Mouse (Mus musculus) spleen, postnatal 36 days (tissue): ENCODE measurements around the gene Ttc7b.

Experiments used
- DNase-seq, 2 experiments: peaks; one replicate each; pipeline ENCODE4 v3.0.0; 2022; ENCODE audit warnings: low spot score in 2 of 2, mixed read lengths in 1 of 2

Ttc7b gene

DNA sequence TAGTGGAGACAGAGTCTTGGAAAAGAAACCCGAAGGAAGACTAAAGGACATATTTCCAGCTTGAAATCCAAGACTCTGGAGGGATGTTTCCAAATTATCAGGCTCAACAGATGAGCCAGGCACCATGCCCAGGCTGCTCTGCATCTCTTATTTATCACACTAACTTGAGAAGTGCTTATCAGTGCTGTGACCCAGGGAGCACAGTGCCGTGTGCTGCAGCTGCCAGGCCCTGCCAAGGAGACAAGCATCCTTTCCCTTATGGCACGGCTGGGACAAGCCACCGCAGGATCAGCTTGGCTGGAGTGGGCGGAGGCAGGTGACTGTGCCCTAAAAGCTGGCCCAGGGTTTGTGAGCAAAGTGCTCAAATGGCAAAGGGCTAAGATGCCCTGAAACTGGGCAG, 184.4 kb downstream of the Ttc7b start:
- no peak for DNase-seq

DNA sequence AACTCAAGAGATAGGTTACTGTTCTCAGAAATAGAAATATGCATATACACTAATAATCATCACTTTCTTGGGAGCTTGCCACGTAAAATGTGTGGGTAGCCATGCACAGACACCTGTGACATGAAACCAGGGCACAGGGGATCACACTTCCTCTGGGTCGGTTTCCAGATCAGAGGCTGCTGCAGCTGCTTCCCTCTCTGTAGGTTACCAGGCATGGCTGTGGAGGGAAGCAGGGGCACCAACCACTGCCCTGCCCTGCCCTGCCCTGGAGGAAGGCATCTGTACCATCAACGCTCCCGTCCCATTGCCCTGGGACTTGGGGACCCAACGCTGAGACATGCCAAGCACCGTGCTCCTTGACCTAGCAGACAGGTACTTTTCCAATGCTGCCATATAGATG, 188.8 kb downstream of the Ttc7b start:
- no peak for DNase-seq

DNA sequence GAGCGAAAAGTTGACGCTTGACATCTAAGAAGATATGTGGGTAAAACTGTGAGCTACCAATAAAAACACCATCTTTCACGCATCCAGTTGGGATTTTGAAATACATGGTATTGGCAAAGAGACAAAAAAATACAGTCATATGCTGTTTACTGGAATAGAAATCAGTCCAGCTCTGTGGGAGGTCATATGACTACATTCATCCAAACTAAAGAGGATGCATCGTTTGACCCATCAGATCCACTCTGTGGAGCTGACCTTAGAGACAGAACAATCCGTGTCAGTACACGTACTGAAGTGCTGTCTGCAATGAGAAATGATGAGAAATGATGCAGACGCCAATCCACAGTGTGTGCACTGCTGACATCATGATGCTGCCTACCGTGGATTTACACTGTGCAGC, 190.4 kb downstream of the Ttc7b start:
- no peak for DNase-seq

DNA sequence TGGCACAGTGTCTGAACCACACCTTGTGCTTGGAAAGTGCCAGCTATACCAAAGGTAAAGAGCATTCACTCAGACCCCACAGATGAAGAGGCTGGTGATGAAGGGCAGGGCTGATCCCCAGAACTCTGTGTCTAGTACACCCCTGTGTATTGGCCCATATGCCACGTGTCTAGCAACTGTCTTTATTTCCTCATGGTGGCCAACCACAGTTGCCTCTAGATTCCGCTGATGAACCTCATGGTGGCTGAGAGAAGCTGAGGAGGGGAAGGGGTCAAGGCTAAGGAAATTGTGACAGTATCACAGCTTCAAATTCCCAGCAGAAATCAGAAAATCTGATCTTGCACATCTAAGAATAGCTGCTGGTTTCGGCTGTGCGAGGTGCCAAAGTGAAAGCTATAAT, 191.6 kb downstream of the Ttc7b start:
- DNase-seq: no peak

DNA sequence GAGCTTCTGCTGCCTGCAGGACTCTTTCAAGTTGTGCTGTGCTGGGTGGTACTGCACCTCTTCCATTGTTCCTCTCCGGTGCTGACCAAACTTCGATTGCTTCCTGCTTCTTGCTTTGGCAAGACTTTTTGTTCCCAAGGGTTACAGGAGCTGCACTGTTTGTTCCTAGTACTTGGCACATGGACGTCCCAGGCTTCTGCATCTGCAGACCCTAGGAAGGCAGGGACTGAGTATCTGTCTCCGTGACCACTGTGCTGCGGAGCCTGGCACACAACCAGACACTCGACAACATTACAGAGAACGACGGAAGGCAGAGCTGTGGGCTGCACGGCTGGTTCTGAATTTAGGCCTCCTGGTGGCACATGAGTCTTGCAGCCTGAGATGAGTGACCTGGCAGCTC, 192.1 kb downstream of the Ttc7b start:
- DNase-seq: no peak

DNA sequence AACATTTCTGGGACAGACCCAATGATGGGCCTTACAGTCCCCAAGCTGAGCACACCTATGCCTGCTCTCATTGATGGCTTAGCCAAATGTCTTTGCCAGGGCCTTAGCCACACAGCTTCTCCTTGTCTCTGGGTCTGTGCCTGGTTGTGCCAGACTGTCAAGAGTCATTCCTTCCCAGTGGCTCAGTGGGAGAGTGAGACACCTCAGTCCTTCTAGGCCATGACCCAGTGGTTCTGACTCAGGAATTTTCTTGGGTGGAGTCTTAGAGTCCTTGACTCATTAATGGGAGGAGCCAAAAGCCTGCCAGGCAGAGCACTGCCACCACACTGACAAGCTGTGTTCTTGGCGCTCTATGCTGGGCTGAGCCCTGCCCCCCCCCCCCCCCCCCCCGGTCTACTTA, 193.9 kb downstream of the Ttc7b start:
- DNase-seq: no peak

DNA sequence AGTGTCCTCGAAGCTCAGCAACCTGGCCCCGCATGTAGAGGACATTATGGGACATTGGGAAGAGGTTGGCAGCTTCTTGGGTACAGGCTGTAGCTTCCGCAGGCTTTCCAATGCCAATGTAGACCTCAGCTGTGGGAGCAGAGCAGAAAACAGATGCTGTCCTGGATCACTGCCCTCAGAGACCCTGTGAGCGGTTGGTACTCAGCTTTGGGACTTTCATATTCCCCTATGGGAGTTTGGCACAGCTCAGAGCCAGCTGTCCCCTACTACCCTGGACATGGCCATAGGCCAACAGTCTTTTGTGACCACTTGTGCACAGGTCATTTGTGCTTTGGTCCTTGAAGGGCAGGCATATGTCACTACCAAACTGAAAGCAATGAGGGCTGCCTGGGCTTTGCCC, 195.0 kb downstream of the Ttc7b start:
- DNase-seq: no peak

DNA sequence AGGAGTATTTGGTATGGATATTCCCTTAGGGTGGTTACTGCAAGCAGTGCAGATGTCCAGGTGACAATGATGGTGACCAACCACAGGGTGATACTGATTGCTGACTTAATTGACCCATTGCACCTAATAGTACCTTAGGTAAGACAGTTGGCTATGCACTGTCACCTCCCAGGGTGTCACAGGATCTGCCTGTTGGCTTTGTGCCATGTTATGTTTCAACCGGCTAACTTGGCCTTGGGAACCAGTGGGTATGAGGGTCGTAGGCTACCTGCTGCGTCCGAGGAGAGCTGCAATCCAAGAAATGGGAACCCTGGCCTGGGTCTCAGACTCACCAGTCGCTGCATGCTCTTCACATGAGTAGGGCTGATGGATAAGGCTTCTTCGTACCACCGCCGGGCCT, 195.4 kb downstream of the Ttc7b start:
- DNase-seq: no peak

DNA sequence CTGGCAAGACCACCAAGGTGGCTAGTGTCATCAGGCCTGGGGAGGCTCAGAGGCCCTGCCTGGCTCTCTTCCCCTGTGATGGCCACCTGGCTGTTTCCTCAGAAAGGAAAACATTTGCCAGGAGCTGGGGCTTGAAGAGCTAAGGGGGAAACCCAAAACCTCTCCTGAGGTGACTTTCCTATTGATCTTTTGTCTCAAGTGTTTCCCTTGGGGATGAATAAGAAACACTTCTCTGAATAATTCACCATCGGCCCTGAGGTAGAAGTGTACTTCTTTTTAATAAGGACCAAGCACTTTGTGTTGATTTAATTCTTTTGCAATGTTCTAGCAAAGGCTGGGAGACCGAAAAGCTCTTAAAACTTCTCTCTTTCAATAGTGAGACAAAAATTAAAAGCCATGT, 197.0 kb downstream of the Ttc7b start:
- no peak for DNase-seq

DNA sequence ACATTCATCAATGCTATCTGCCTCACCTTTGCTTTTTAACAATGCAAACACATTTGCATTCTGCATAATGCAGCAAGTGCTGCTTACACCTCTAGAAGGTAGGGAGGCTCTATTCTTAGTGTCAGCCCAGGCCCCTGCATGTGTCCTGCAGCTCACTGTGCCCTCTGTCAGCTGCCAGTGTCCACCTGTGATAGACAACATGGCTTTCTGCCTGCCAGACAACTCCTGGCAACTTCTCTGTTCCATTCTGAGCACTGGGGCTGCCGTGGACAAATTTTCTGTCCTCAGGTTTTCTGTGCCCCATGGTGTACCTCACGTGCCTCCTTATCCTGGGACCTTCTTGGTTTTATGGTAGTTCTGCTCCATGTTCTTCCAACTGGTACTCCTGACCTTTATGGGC, 198.4 kb downstream of the Ttc7b start:
- no peak for DNase-seq

DNA sequence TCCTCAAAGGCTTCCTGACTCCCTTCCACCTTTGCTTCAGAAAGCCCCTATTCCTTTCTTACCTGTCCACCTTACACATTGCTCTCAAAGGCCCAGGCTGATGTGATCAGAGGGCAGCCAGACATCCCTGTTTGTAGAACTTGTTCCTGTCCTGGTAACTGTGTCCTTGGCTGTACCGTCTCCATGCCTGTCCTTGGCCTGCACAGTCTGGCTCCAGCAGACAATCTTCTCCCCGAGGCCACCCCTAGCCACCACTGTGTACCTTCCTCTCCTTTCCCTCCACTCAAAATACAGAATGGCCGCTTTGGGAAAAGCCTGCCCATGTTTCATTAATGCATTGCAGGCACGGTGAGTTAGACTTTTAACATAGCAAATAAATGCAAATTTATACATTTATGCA, 199.1 kb downstream of the Ttc7b start:
- DNase-seq: no peak

DNA sequence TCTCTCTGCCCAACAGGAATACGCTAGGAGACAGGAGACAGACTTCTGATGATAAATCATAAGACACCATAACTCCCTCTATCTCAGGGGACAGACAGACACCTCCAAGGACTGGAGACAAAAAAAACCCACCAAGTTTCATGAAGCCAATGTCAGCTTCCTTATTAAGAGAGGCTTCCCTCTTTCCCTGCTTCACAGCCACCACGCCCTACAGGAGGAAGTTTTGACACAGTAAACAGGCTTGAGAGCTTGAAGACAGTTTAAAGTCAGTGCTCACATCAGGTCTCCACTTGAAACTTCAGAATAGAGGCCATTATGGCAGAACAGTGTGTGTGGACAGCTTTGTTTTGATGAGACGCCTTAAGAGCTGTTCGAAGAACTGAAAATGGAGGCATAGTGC, 200.9 kb downstream of the Ttc7b start:
- DNase-seq: no peak

DNA sequence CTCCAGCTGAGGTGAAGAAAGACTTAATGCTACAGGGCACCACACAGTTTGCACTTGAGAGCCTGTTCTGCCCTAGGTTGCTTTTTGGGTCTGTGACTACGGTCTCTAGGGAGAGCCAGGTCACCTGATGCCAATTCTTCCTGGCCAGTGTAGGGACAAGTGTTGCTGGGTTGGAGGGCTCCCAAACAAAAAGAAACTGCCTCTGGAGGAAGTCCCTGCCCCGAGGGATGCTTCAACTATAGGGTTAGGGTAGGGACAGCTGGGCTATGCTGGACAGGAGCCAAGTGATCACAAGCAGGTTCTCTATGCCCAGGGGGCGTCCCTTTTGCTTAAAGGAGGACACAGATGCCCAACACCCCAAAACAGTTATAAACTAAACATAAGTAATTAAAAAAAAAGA, 202.7 kb downstream of the Ttc7b start:
- DNase-seq: peak; percentile 35 to 38

DNA sequence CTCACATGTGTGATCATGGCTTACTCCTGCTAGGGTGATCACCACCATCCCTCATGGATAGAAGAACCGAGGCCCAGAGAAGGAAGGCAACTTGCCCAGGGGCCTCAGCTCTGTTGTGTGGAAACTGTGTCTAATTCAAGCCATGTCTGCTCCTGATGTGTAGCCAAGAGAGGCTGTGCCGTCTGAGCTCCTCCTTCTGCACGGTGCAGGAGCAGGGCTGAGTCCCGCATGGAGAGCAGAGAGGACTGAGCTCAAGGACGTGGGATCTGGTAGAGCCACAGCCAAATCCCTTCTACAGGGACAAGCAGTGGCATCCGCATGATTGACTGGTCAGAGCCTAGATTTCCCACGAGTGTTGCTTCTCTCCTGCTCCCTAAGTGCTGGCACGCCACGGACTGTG, 204.5 kb downstream of the Ttc7b start:
- no peak for DNase-seq

DNA sequence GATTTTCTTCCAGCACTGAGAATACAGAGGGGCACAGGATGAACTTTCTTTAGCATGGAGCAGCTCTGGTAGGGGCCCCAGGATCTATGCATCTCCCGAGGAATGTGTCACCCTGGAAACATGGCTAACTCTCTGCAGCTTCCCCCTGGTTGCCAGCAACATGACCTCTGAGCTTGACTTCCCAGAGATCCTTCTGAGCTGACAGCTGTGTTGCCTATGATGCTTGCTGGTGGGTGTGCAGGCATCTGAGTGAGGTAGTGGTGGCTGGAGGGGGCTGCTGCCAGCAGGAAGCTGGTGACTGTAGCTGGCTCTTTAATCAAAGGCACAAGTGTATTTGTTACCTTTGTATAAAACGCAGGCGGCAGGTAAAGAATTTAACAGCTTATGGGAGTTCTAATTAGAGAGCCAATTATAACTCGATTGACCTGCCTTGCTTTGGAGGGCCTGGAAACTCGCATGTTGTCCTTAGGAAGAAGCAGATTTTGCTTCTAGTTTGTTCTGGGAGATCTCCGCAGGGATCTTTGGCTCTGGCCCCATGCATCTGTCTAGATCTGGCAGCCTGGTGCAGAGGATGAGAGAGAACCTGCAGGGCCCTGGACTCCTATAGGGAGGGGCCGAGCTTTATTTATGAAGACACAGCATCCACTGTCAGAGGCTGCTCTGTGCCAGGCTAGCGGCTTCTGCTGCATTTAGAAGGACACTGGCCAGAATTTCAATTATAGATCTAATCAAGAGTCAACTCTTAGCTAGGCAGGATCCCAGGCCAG, 205.3 kb downstream of the Ttc7b start:
- DNase-seq: no peak

DNA sequence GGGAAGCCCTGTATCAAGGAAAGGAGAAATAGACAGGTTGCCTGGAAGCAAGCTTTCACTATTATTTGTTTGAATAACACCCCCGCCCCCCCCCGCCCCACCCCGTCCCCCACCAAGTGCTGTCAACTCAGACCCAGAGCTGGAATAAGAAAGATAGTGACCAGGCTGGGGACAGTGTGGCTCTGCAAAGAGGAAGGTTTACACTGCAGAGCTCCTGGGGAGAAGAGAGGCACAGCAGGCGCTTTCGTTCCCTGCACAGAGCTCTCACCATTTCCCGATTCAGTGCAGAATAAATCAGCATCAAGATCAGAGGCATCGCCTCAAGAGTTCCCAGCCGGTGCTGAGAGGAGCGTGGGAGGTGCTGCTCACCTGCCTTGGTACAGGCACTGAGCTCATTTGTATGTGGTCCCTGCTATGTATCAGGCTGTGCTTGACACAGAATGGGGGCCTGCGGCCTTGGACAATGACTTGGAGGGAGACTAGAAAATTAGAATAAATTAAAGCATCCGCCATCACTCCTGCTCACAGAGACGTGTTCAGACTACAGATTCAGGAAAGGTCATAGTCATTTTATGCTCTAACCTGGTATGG, 206.7 kb downstream of the Ttc7b start:
- DNase-seq: no peak

DNA sequence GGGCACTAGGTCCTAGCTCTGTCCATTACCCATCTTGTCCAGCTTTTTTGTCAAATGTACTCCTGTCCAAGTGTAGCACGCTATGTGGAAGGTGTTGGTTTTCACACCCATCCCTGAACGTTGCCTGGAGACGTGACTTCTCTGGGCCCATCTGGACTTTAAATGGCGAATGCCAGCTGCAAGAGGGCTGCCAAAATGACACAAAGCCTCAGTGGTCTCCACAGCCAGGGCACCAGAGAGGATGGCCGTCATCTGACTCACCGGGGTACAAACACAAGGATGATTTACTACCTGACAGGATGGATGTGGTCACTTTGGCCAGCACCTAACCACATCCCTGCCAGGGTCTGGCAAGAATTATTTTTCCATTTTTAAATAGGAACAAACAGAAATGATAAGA, 207.4 kb downstream of the Ttc7b start:
- no peak for DNase-seq

DNA sequence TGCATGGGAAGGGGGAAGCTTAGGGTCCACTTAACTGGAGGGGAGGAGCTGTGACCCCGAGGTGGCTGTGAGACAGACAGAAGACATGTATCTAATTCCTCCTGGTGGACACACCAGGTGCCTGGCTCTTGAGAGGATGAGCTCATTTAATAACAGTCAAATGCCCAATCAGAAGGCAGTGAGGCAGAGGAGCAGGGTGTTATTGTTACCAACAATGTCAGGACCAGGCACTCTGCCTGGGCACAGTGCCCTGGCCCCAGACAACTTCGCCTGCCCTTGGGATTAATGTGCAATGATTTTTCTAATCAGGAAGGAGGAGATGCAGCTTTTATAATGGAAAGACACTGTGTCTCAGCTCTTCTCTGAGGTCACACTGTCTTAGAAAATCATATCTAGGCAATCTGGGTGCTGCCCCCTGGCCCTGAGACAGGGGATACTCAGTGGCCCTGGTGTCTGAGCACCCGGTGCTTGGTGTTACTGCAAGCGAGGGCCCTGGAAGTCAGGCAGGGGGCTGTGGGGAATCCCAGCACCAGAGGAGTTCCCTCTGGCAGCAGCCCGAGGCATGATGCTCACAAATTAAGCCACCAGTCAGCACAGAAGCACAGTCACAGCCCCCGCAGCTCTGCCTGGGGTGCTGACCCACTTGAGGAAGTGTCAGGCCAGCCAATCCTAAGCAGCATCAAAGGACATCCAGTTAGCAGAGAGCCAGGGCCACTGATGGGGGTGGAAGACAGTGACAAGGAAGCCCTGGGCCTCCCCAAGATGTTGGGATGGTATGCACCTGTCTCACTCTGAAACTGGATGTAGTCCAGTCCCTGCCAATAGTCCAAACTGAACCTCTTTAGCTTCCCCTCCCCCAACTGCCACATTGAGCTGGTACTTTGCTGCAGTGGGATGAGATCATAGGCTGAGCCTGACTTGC, 209.9 kb downstream of the Ttc7b start:
- no peak for DNase-seq

DNA sequence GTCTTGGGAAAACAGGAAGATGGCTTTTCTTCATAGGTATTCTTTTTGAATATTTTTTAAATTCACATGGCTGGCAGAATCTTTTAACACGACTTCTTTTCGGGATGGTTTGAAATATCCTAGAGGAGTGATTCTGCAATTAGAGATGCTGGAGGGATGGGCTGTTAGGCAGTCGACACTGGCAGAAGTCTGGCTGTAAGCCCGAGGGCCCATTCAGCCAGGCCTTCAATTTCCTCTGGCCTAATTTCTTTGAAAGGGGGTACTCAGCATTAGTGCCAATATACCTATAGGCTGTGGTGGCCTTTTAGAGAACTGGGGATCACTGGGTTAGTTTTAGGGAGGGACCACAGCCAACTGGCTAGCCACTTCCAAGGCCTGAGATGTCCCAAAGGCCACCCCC, 211.4 kb downstream of the Ttc7b start:
- DNase-seq: no peak

DNA sequence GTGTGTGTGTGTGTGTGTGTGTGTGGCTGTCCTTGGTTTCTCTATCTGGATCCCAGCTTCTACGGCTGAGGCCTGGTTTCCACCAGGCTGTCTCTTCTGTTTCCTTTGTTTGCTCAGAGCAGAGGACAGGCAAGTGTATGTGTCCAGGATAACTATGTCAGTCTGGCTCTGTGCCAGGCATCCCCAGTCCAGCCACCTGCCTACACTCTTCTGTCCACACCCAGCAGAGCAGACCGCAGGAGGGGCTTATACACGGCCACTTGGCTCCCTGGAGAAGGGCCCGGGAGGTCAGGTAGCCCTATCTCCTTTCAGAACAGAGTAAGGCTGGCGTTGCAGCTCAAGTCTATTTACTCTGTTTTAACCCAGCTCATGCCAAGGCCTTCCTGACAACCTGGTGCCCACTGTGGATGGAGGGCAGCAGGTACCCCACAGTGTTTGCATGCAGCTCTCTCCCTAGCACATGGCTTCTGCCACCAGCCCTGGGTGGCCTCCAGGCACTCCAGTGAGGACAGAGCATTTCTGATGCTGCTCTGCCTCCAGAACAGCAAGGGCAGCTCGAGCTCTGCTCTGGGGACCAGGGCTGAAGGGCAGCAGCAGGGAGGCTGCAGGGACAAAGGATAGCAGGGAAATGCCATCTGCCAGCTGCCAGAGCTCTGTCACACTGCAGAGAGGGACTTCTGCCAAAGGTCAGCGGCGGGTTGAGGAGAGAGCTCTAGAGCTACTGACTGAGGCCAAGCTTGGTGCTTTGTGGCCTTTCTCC, 212.9 kb downstream of the Ttc7b start:
- no peak for DNase-seq

DNA sequence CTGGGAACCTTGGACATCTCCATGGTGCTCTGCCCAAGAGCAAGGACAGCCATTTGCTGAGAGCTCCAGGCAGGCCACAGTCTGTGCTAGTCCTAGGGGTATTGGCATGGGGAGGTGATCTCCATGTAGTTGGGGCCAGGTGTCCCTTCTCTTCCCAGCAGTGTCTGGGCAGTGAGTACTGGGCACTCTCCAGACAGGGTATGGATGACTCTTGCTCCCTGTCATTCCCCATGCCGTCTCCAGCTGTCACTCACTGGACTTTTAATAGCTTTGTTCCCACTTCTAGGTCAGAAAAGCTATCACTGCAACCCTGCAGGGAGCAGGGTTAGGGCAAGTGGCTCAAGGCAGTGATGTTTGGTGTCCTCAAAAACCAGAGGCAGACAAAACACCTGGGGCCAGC, 214.3 kb downstream of the Ttc7b start:
- DNase-seq: no peak

DNA sequence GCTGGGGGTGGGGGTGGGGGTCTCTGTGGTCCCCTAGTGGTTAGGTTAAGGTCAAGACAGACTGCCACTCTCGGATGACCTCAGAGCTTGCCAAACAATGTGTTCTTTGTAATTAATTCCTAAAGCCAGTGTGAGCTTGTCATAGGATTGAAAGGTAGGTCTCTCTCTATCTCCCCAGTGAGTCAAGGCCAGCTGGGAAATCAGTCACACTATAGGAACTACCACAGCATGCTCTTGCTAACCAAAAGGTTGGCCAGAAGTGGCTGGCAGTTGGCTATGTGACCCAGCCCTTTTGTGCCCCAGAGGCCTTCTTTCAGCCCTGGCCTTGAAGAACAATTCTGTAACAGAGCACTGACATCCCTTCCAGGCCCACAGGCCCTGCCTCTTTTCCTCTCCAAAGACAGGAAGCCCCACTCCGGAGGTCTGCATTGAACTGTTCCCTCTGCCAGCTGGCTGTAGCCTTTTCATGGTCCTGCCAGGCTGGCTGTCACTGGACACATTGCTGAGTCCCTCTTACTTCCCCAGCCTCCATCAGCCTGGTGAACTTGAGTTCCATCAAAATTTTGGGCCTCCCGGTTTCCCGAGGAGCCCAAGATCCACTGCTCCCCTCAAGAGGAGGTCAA, 215.5 kb downstream of the Ttc7b start:
- no peak for DNase-seq
